Mouse (Mus musculus): ENCODE measurements at regions not wholly inside any gene's neighbourhood (a gene's known extent, or its start where the extent isn't known, plus 50 kb on each side); places are given as distances from the start of the nearest gene placed in this dataset.

DNA sequence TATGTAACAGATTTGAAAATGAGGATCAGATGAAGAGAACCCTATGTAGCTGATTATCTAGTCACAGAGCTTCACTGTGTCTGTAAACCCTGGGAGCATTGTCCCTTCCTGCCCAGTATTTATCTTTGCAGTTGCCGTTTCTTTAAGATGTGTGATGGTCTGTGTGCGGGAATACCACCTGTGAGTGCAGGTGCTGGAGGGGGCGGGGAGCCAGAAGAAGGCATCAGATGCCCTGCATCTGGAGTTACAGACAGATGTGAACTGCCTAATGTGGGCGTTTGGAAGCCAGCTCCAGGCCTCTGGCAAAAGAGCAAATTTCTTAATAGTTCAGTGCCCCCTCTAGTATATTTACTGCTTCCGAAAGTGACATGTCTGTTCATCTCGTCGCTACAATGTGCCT, 193.1 kb downstream of the Diras2 start:
- no peaks in the 10 kb centered on the region for H3K27me3 ChIP-seq
- H3K27ac ChIP-seq (replicated peaks) = no peak overlapping the region
- WGBS = 51% methylated on average over 7 of the region's 7 CpGs
- H3K36me3 ChIP-seq = no peaks in the 10 kb centered on the region
- H3K9me3 ChIP-seq (replicated peaks) = no peaks in the 10 kb centered on the region
- H3K4me3 ChIP-seq (replicated peaks) = no peak overlapping the region
- no peak overlapping the region for H3K9ac ChIP-seq
- ATAC-seq (ENCODE audit: insufficient number of reproducible peaks, low FRiP score, low TSS enrichment, low read depth) = no peak
- H3K4me1 ChIP-seq = no peaks in the 10 kb centered on the region
- no peak overlapping the region for H3K4me2 ChIP-seq (replicated peaks)

DNA sequence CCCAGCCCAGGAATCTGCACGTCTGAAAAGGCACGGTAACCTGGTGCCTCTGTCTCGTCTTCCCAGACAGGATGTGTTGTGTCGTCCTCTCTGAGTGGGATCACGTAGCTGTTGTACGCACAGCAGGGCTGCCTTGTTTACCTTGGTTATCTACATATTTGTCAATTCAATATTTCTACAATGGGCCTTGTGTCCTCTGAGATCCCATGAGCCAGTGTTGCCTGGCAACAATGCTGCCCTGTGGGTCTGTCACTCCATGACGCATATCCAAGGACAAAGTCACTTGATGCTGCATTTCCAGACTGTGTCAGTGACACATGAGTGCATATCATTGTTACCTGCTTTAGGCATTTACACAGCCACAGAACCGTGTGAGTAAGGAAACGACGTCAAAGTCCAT, 191.9 kb downstream of the Diras2 start:
- Histone ChIP-seq H3K36me3 (no peaks in the 10 kb centered on the region), H3K4me1 (no peaks in the 10 kb centered on the region), H3K4me3 (replicated peaks) (no peak overlapping the region), H3K9me3 (replicated peaks) (no peaks in the 10 kb centered on the region), H3K27ac (replicated peaks) (no peak overlapping the region), H3K4me2 (replicated peaks) (no peak overlapping the region), H3K9ac (no peak overlapping the region), H3K27me3 (no peaks in the 10 kb centered on the region)
- 43% methylated on average over 10 of the region's 10 CpGs for WGBS
- ATAC-seq (ENCODE audit: insufficient number of reproducible peaks, low FRiP score, low TSS enrichment, low read depth) = no peak

DNA sequence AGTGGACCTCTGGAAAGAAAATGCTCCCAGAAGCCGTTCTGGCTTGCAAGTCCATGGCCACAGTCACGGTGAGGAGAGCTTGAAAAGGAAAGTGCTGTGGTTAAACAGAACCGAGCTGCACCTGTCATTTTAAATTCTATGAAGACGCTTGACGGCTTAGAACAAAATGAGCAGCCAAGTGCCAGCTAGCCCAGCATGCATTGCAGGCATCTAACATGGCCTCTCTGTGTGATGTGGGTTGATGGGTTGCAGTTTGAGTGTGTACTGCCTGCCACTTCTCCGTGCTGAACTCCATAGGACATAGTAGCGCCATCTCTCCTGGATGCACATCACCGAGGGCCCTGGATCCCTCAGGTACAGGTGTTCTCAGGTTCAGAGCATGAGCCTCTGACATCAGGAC, 189.1 kb downstream of the Diras2 start:
- Histone ChIP-seq H3K4me2 (replicated peaks) (no peak overlapping the region), H3K36me3 (no peaks in the 10 kb centered on the region), H3K4me3 (replicated peaks) (no peak overlapping the region), H3K27ac (replicated peaks) (no peak overlapping the region), H3K4me1 (no peaks in the 10 kb centered on the region), H3K27me3 (no peaks in the 10 kb centered on the region), H3K9me3 (replicated peaks) (no peaks in the 10 kb centered on the region), H3K9ac (no peak overlapping the region)
- WGBS = 71% methylated on average over 8 of the region's 8 CpGs
- ATAC-seq (ENCODE audit: insufficient number of reproducible peaks, low FRiP score, low TSS enrichment, low read depth) = no peak

DNA sequence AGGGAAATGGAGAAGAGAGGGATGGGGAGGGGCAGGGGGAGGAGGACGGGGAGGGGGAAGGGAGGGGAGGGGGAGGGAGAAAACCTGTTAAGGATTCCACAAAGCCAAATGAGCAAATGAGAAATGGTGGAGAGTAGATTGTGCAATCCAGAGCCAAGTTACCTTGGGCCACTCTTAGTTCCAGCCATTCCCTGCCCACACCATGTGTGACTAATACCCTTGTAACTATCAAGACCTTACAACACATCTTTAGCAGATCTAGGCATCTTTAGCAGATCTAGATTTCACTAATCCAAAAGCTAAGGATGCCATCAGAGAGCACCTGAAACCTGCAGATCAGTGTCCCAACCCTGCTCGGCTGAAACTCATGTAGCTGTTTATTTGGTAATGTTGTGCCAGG, 186.7 kb downstream of the Diras2 start:
- WGBS = 90% methylated on average over 1 of the region's 2 CpGs
- no peak overlapping the region for H3K27ac ChIP-seq (replicated peaks)
- no peaks in the 10 kb centered on the region for H3K4me1 ChIP-seq
- H3K9ac ChIP-seq = no peak overlapping the region
- no peaks in the 10 kb centered on the region for H3K27me3 ChIP-seq
- H3K9me3 ChIP-seq (replicated peaks) = no peaks in the 10 kb centered on the region
- ATAC-seq (ENCODE audit: insufficient number of reproducible peaks, low FRiP score, low TSS enrichment, low read depth) = no peak
- H3K4me2 ChIP-seq (replicated peaks) = no peak overlapping the region
- no peak overlapping the region for H3K4me3 ChIP-seq (replicated peaks)
- no peaks in the 10 kb centered on the region for H3K36me3 ChIP-seq

DNA sequence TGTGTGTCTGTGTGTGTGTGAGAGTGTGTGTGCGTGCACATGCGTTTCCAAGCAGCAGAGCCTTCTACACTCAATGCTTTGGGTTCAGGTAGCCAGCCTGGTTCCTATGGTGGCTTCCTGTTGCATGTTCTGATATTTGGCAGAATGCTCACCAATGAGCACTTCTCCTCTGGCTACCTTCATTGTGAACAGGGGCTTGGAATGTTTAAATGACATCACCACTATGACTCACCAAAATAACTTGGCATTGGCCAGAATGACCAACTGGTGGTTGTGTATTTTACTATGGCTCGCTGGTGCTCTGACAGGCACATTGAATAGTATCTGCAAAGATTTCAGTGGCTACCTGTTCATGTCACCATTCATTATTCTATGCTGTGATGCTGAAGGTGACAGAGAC, 186.2 kb downstream of the Diras2 start:
- H3K27ac ChIP-seq (replicated peaks) = no peak overlapping the region
- no peaks in the 10 kb centered on the region for H3K4me1 ChIP-seq
- no peak for ATAC-seq (ENCODE audit: insufficient number of reproducible peaks, low FRiP score, low TSS enrichment, low read depth)
- WGBS = 92% methylated on average over 3 of the region's 3 CpGs
- no peaks in the 10 kb centered on the region for H3K9me3 ChIP-seq (replicated peaks)
- no peaks in the 10 kb centered on the region for H3K36me3 ChIP-seq
- no peak overlapping the region for H3K9ac ChIP-seq
- no peak overlapping the region for H3K4me2 ChIP-seq (replicated peaks)
- no peak overlapping the region for H3K4me3 ChIP-seq (replicated peaks)
- H3K27me3 ChIP-seq = no peaks in the 10 kb centered on the region

DNA sequence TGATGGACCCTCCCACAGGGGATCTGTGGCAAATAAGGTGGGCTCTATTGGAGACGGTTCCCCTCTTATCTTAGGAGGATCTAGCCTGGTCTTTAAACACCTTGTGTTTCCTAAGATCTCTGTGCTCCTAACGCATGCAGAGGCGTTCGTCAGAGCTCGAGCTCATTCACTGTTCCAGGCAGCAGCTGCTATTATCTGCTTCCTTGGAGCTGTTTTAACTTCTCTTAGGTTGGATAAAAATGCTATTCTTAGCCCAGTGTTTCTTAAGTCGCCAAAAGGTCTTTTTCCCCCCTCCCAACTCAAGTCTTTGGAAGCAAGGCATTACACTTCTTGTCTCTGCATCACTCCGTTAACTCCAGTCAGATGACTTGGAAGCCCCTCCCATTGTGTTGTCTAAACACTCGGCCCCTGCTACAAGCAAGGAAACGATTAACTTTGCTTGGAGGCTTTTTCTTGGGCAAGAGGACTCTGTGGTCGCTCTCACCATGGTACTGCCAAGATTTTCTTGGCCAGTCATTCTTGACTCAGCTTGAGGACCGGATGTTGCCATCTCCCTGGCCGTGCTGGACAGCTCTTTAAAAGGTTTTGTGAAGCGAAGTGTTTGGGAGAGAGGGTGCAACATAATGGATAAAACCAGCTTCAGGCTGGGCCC, 185.6 kb downstream of the Diras2 start:
- H3K4me1 ChIP-seq = no peaks in the 10 kb centered on the region
- WGBS = 53% methylated on average over 13 of the region's 13 CpGs
- no peaks in the 10 kb centered on the region for H3K27me3 ChIP-seq
- no peak for ATAC-seq (ENCODE audit: insufficient number of reproducible peaks, low FRiP score, low TSS enrichment, low read depth)
- no peaks in the 10 kb centered on the region for H3K36me3 ChIP-seq
- no peak overlapping the region for H3K27ac ChIP-seq (replicated peaks)
- H3K4me2 ChIP-seq (replicated peaks) = no peak overlapping the region
- no peak overlapping the region for H3K4me3 ChIP-seq (replicated peaks)
- H3K9ac ChIP-seq = no peak overlapping the region
- no peaks in the 10 kb centered on the region for H3K9me3 ChIP-seq (replicated peaks)

DNA sequence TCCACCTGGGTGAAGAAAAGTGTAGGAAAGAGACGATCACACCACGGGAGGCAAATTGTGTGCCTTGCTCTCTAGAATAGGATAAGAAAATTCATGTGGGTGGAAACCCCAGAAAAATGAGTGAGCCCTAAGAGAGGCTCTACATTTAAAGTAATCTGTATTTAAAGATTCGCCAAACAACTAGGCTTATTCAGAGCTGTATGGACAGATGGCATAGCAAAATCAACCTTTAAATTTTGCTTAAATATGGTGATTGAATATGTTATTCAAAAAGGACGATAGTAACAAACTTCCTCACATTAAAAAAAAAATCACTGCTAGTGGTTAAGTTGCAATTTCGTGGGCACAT, 185.1 kb downstream of the Diras2 start:
- 78% methylated on average over 5 of the region's 5 CpGs for WGBS
- Histone ChIP-seq H3K4me3 (replicated peaks) (no peak overlapping the region), H3K4me1 (no peaks in the 10 kb centered on the region), H3K27ac (replicated peaks) (no peak overlapping the region), H3K36me3 (no peaks in the 10 kb centered on the region), H3K9ac (no peak overlapping the region), H3K27me3 (no peaks in the 10 kb centered on the region), H3K9me3 (replicated peaks) (no peaks in the 10 kb centered on the region), H3K4me2 (replicated peaks) (no peak overlapping the region)
- ATAC-seq (ENCODE audit: insufficient number of reproducible peaks, low FRiP score, low TSS enrichment, low read depth) = no peak

DNA sequence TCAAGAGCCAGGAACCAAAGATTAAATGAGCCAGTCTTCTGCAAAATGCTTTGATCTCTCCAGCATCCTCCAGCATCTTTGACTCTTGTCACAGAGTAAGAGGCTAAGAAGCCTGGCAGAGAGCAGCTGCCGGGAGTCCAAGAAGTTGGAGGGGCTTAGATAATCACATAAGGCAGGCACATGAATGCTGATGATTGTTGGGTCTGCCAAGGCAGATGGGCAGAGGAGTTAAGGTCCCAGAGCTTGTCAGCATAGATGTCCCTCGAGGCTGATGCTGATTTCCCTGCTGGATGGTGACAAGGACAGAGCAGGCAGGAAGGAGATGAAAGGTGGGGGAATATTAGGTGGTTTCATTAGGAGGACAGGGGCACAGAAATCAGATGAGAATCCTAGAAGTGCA, 183.4 kb downstream of the Diras2 start:
- no peaks in the 10 kb centered on the region for H3K27me3 ChIP-seq
- ATAC-seq (ENCODE audit: insufficient number of reproducible peaks, low FRiP score, low TSS enrichment, low read depth) = no peak
- H3K27ac ChIP-seq (replicated peaks) = no peak overlapping the region
- H3K4me3 ChIP-seq (replicated peaks) = no peak overlapping the region
- H3K4me1 ChIP-seq = no peaks in the 10 kb centered on the region
- no peaks in the 10 kb centered on the region for H3K36me3 ChIP-seq
- H3K9ac ChIP-seq = no peak overlapping the region
- H3K9me3 ChIP-seq (replicated peaks) = no peaks in the 10 kb centered on the region
- H3K4me2 ChIP-seq (replicated peaks) = no peak overlapping the region
- 53% methylated on average over 2 of the region's 2 CpGs for WGBS

DNA sequence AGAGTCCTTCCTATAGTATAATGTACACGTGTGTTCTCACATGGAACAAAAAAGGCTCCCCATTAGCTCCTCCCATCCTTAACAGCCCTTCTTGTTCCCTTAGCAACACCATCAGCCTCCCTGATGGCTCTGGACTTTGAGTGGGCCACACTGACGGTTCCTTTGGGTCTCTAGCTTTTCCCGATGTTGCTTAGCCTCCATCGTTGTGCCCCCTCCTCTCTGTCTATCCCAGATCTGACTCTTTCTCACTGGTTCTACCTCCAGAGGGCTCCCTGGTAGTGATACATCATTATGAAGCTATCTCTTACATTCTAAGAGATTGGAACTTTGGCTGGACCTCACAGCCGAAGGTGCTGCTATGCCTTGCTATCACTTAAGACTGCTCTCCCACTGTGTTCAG, 181.5 kb downstream of the Diras2 start:
- no peak for ATAC-seq (ENCODE audit: insufficient number of reproducible peaks, low FRiP score, low TSS enrichment, low read depth)
- H3K27me3 ChIP-seq = no peaks in the 10 kb centered on the region
- H3K9ac ChIP-seq = no peak overlapping the region
- no peaks in the 10 kb centered on the region for H3K4me1 ChIP-seq
- no peaks in the 10 kb centered on the region for H3K9me3 ChIP-seq (replicated peaks)
- H3K27ac ChIP-seq (replicated peaks) = no peak overlapping the region
- no peak overlapping the region for H3K4me2 ChIP-seq (replicated peaks)
- no peak overlapping the region for H3K4me3 ChIP-seq (replicated peaks)
- H3K36me3 ChIP-seq = no peaks in the 10 kb centered on the region
- 80% methylated on average over 5 of the region's 5 CpGs for WGBS

DNA sequence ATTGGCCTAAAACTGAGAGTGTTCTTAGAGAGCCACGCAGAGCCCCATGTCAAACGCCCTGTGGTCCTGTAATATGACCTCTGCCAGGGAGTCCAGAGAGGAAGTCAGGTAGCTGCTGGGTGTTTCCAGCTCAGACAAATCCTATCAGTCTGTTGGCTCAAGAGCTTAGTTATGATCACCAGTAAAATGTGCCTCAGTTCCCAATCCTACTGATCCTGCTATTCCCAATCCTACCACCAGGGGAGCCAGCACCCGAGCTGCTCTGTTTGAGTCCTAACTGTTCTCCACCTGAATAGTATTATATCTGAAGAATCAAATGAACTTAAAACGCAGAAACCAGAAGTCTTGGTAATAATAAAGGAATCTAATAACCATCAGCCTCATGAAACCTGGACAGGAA, 178.5 kb downstream of the Diras2 start:
- WGBS = 64% methylated on average over 4 of the region's 4 CpGs
- Histone ChIP-seq H3K4me1 (no peaks in the 10 kb centered on the region), H3K27ac (replicated peaks) (no peak overlapping the region), H3K4me3 (replicated peaks) (no peak overlapping the region), H3K27me3 (no peaks in the 10 kb centered on the region), H3K9me3 (replicated peaks) (no peaks in the 10 kb centered on the region), H3K4me2 (replicated peaks) (no peak overlapping the region), H3K9ac (no peak overlapping the region), H3K36me3 (no peaks in the 10 kb centered on the region)
- no peak for ATAC-seq (ENCODE audit: insufficient number of reproducible peaks, low FRiP score, low TSS enrichment, low read depth)

DNA sequence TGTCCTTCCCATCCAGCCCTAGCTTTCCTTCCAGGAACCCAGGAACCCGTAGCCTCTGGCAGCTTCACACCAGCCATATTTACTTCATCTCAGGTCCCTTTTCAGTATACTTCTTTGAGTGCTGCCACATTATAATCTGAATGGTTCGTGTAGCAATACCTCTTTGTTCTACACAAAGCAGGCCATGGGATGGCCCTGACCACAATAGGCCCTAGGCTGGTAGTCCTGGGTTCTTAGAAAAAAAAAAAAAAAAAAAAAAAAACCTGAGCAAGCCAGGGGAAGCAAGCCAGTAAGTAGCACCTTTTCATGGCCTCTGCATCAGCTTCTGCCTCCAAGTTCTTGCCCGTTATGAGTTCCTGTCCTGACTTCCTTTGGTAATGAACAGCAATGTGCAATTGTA, 177.6 kb downstream of the Diras2 start:
- no peaks in the 10 kb centered on the region for H3K36me3 ChIP-seq
- no peaks in the 10 kb centered on the region for H3K9me3 ChIP-seq (replicated peaks)
- H3K27me3 ChIP-seq = no peaks in the 10 kb centered on the region
- no peaks in the 10 kb centered on the region for H3K4me1 ChIP-seq
- H3K27ac ChIP-seq (replicated peaks) = no peak overlapping the region
- H3K4me3 ChIP-seq (replicated peaks) = no peak overlapping the region
- H3K9ac ChIP-seq = no peak overlapping the region
- 87% methylated on average over 3 of the region's 3 CpGs for WGBS
- no peak overlapping the region for H3K4me2 ChIP-seq (replicated peaks)
- ATAC-seq (ENCODE audit: insufficient number of reproducible peaks, low FRiP score, low TSS enrichment, low read depth) = no peak

DNA sequence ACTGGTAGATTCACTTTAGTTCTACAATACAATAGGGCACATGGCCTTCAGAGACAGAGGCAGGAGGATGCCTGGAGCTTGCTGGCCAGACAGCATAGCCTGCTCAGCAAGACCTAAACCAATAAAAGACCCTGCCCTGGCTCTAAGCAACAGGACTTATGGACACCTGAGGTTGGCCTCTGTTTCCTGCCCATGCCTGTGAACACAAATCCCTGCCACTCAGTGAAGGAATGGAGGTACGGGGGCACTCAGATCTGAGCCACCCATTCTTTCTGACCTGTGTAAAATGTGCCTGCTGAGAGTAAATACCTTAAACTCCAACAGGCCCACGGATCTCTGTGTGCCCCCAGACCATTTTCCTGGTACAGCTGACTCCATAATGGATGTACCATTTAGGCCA, 177.1 kb downstream of the Diras2 start:
- H3K27me3 ChIP-seq = no peaks in the 10 kb centered on the region
- no peak for ATAC-seq (ENCODE audit: insufficient number of reproducible peaks, low FRiP score, low TSS enrichment, low read depth)
- no peak overlapping the region for H3K4me2 ChIP-seq (replicated peaks)
- no peaks in the 10 kb centered on the region for H3K4me1 ChIP-seq
- WGBS = 65% methylated on average over 2 of the region's 2 CpGs
- no peak overlapping the region for H3K27ac ChIP-seq (replicated peaks)
- no peaks in the 10 kb centered on the region for H3K36me3 ChIP-seq
- H3K9me3 ChIP-seq (replicated peaks) = no peaks in the 10 kb centered on the region
- H3K9ac ChIP-seq = no peak overlapping the region
- no peak overlapping the region for H3K4me3 ChIP-seq (replicated peaks)

All from embryonic facial prominence, embryonic 15.5 days (tissue).